Mouse (Mus musculus) layer of hippocampus, postnatal 36 days (tissue): ENCODE measurements around the gene Prss2. TPM values are rescaled to one million over a fixed set of nuclear protein-coding genes. Genes with fewer than 3 reads are reported as not detected.
A peak's percentile ranks its signal among the peaks of the same experiment; 100 is the strongest.
"Not testable (repeated sequence)": the region's sequence is repeated elsewhere in the genome, so short reads cannot be mapped to it uniquely, and the experiment has no call there.

Source experiments
- DNase-seq, 2 experiments: peaks; one replicate each; pipeline ENCODE4 v3.0.0; 2022
- total RNA-seq, 2 experiments: library from RNA; stranded (reverse); gene quantifications; 2 replicates each; pipeline ENCODE4 v1.2.3; 2021

Prss2 gene
- total RNA-seq, 2 experiments from 2014 or later: not detected

GRCm38 (mm10) chr6:41556389-41556788, 34.8 kb downstream of the Prss2 start:
- no peak for DNase-seq

- no peak for DNase-seq
These were observed 35.9 kb downstream of the Prss2 start for GRCm38 (mm10) chr6:41557468-41557867.

DNA sequence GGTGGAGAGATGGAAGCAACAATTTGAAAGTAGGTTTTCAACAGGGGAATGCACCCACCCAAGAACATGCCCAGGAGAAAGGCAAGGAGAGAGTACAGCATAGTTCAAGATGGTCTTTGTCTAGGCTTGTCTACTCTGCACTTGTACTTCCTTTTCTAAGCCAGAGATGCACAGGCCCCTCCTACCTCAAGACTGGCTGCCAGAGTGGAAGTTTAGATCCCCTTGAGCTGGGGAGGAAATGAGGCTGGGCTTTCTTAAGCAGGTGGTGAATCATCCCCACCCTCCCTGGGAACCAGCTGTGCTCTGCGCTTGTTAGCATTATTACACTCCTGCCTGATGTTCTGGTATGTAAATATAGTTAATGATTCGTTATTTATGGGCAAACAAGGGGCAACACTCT, 36.7 kb downstream of the Prss2 start:
- no peak for DNase-seq

GRCm38 (mm10) chr6:41559331-41559730, 37.7 kb downstream of the Prss2 start:
- DNase-seq: no peak

DNA sequence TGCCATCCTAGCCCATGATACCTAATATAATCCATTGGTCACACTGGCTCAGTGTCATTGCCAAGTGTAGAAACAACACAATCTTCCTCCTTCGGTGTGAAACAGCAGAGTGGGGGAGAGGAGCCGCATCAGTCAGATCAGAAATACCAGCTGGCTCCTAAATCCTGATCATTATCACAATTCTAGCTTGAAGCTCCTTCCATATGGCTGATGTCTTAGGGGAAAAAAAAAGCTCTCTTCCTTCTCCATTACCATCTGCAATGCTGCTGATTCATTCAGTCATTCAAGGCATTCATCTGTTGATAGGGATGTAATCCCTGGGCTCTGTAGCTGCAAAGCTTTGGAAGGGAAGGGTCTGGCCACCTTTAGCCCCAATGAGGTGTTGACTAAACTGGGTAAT, 38.7 kb downstream of the Prss2 start:
- peak in 1 of 2 experiments; percentile 26 for DNase-seq

DNA sequence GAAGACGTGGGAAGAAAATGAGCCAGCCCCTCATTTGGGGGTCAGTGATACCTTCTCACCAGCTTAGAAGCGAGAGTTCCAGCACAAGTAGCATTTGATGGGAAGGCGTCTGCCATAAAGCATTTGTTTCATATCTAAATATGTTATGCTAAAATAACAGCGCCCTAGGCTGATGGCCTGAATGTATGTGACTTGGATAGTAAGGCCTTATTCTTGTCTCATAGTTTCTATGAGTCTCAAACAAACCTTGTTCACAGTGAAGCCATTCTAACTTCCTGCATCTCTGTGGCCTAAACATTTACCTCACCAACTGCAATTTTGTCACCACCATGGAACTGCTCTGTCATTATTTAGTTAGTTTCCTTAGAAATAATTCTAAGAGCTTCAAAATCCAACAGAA, 41.0 kb downstream of the Prss2 start:
- no peak for DNase-seq

DNA sequence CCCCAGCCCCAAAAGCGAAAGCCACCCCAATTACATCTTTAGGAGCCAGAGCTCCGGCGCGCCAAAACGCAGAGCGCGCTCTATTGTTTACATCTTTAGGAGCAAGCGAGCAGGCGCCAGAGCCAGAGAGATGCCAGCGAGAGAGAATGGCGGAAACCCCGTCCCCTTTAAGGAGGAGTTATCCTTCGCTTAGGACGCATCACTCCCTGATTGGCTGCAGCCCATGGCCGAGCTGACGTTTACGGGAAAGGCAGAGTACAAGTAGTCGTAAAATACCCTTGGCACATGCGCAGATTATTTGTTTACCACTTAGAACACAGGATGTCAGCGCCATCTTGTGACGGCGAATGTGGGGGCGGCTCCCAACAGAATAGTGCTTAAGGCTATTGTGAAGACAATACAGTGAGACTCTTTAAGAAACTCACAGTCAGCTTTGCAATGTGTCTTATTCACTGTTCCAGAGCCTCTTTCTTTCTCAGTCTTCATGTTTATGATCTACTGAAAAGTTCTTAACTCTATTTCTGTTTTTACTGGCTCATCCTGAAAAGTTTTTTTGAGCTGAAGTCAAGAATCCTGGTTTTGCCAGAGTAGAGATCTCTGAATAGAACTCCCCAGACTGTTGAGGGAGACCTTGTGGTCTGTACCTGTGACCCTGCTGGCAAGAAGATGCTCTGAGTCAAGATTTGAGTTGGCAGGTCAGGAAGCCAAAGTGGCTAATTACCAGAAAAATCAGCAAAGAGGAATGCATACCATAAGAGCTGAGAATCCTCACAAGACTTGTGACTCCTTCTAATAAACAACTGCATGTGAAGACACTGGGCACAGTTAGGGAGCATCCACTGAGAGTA, 41.7 kb downstream of the Prss2 start:
- DNase-seq: not testable (repeated sequence)

GRCm38 (mm10) chr6:41565261-41565660, 43.7 kb downstream of the Prss2 start:
- DNase-seq: no peak

DNA sequence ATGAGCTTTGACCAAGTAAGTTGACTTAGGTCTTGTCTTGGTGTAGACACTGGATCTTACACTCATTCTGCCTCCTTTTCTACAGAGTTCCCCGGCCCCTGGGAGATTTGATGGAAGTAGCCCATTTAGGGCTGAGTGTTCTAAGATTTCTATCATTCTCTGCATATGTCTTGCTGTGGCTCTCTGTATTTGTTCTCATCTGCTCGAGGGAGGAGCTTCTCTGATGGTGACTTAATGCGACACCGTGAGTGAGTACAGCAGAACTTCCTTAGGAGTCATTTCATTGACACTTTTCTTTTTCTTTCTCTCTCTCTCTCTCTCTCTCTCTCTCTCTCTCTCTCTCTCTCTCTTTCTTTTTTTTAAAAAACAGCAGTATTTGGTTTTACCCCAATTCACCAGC, 45.4 kb downstream of the Prss2 start:
- no peak for DNase-seq

GRCm38 (mm10) chr6:41569078-41569477, 47.5 kb downstream of the Prss2 start:
- DNase-seq: no peak

Other genes starting within 250 kb of the Prss2 start
- not detected for gene Try4, start 219.5 kb upstream of the Prss2 start, total RNA-seq
- not detected for gene Try5, start 204.9 kb upstream of the Prss2 start, total RNA-seq
- not detected for gene Try10, start 167.7 kb upstream of the Prss2 start, total RNA-seq
- not detected for gene Prss3, start 144.1 kb upstream of the Prss2 start, total RNA-seq
- gene Gm5771, start 129.4 kb upstream of the Prss2 start, total RNA-seq: not detected
- gene Gm10334, start 75.6 kb upstream of the Prss2 start, total RNA-seq: not detected
- not detected for gene Prss1, start 62.9 kb upstream of the Prss2 start, total RNA-seq
- gene Ephb6, start 83.7 kb downstream of the Prss2 start, total RNA-seq: 10 to 100 TPM; 67.7 to 71.2 TPM
- 1 to 10 TPM in 1 of 2 experiments, under 1 TPM in 1; 0.87 to 1.2 TPM for gene Trpv6, start 114.6 kb downstream of the Prss2 start, total RNA-seq
- not detected for gene Trpv5, start 159.0 kb downstream of the Prss2 start, total RNA-seq
- gene Llcfc1, start 162.6 kb downstream of the Prss2 start, total RNA-seq: not detected
- not detected for gene Kel, start 182.6 kb downstream of the Prss2 start, total RNA-seq